Mouse (Mus musculus): ENCODE results near the gene Abl2. TPM values are rescaled to one million over a fixed set of nuclear protein-coding genes. Genes with fewer than 3 reads are reported as not detected.

Abl2 gene
- total and polyA plus RNA-seq, 2 experiments from 2014 or later = 4.5 to 27.1 TPM

GRCm38 (mm10) chr1:156673476-156674194 is 115.0 kb downstream of the Abl2 start:
- ATAC-seq (peak; percentile 21; the same call in 1 of the 2 replicates), DNase-seq (ENCODE audit: low spot score) (no peak)
- Histone ChIP-seq H3K4me2 (ENCODE audit: low read depth, low read length) (peak overlapping the region; percentile 98), H3K4me3 (ENCODE audit: low read length) (peak overlapping the region; percentile 50), H3K27me3 (ENCODE audit: insufficient read depth, low read length) (no peaks in the 10 kb centered on the region), H3K4me1 (ENCODE audit: insufficient read depth, low read length) (no peaks in the 10 kb centered on the region; the same call in 1 of the 2 replicates), H3K9me3 (ENCODE audit: low read length) (no peaks in the 10 kb centered on the region), H3K27ac (no peak overlapping the region), H3K36me3 (ENCODE audit: insufficient read depth, low read length) (peaks cover under 1% of the 10 kb centered on the region; the same call in 1 of the 2 replicates), H3K9ac (replicated peaks; ENCODE audit: low read length) (peak overlapping the region; percentile 43)
- 5% methylated on average over 29 of the region's 29 CpGs for WGBS
- no peak for TF ChIP-seq CTCF (IDR thresholded peaks at IDR 0.05; ENCODE audit: low read depth)

GRCm38 (mm10) chr1:156674195-156675000 is 115.8 kb downstream of the Abl2 start, which contains the start of gene Tor3a:
Gene Tor3a (minus strand): TSS chr1:156674356.
- DNase-seq (ENCODE audit: low spot score) = peak; percentile 69
- 9% methylated on average over 36 of the region's 37 CpGs for WGBS
- peak; percentile 79 for ATAC-seq
- Histone ChIP-seq H3K27ac (peak within 1 kb of the TSS; percentile 15; the same call in 1 of the 2 replicates), H3K4me1 (ENCODE audit: insufficient read depth, low read length) (no peaks in the 10 kb centered on the region; the same call in 1 of the 2 replicates), H3K36me3 (ENCODE audit: insufficient read depth, low read length) (peaks cover 5% of the 10 kb centered on the region; the same call in 1 of the 2 replicates), H3K9me3 (ENCODE audit: low read length) (no peaks in the 10 kb centered on the region), H3K27me3 (ENCODE audit: insufficient read depth, low read length) (no peaks in the 10 kb centered on the region), H3K4me2 (ENCODE audit: low read depth, low read length) (peak within 1 kb of the TSS; percentile 98), H3K9ac (replicated peaks; ENCODE audit: low read length) (peak within 1 kb of the TSS; percentile 43), H3K4me3 (ENCODE audit: low read length) (peak within 1 kb of the TSS; percentile 50)
- no peak for TF ChIP-seq CTCF (IDR thresholded peaks at IDR 0.05; ENCODE audit: low read depth)

- H3K27me3 ChIP-seq (ENCODE audit: insufficient read depth, low read length) = no peaks in the 10 kb centered on the region
- no peak overlapping the region for H3K27ac ChIP-seq
- H3K4me3 ChIP-seq (ENCODE audit: low read length) = no peak overlapping the region
- H3K36me3 ChIP-seq (ENCODE audit: insufficient read depth, low read length) = peaks cover 5% of the 10 kb centered on the region; the same call in 1 of the 2 replicates
- no peaks in the 10 kb centered on the region for H3K9me3 ChIP-seq (ENCODE audit: low read length)
- TF ChIP-seq CTCF (IDR thresholded peaks at IDR 0.05; ENCODE audit: low read depth) = peak; percentile 87
- H3K9ac ChIP-seq (replicated peaks; ENCODE audit: low read length) = no peak overlapping the region
- no peaks in the 10 kb centered on the region; the same call in 1 of the 2 replicates for H3K4me1 ChIP-seq (ENCODE audit: insufficient read depth, low read length)
- ATAC-seq = no peak
- 38% methylated on average over 12 of the region's 12 CpGs for WGBS
- no peak overlapping the region for H3K4me2 ChIP-seq (ENCODE audit: low read depth, low read length)
- peak; percentile 68 for DNase-seq (ENCODE audit: low spot score)
Observed at GRCm38 (mm10) chr1:156676171-156676570, 117.6 kb downstream of the Abl2 start.

GRCm38 (mm10) chr1:156676596-156676995 is 118.0 kb downstream of the Abl2 start:
- DNase-seq (ENCODE audit: low spot score) (no peak), ATAC-seq (no peak)
- Histone ChIP-seq H3K27me3 (ENCODE audit: insufficient read depth, low read length) (no peaks in the 10 kb centered on the region), H3K4me3 (ENCODE audit: low read length) (no peak overlapping the region), H3K4me1 (ENCODE audit: insufficient read depth, low read length) (no peaks in the 10 kb centered on the region; the same call in 1 of the 2 replicates), H3K9me3 (ENCODE audit: low read length) (no peaks in the 10 kb centered on the region), H3K9ac (replicated peaks; ENCODE audit: low read length) (no peak overlapping the region), H3K36me3 (ENCODE audit: insufficient read depth, low read length) (peaks cover 5% of the 10 kb centered on the region; the same call in 1 of the 2 replicates), H3K27ac (no peak overlapping the region), H3K4me2 (ENCODE audit: low read depth, low read length) (no peak overlapping the region)
- 62% methylated on average over 5 of the region's 5 CpGs for WGBS
- TF ChIP-seq CTCF (IDR thresholded peaks at IDR 0.05; ENCODE audit: low read depth) = no peak

GRCm38 (mm10) chr1:156677230-156677629 is 118.6 kb downstream of the Abl2 start:
- Histone ChIP-seq H3K27me3 (ENCODE audit: insufficient read depth, low read length) (no peaks in the 10 kb centered on the region), H3K4me2 (ENCODE audit: low read depth, low read length) (no peak overlapping the region), H3K9me3 (ENCODE audit: low read length) (no peaks in the 10 kb centered on the region), H3K9ac (replicated peaks; ENCODE audit: low read length) (no peak overlapping the region), H3K4me3 (ENCODE audit: low read length) (no peak overlapping the region), H3K36me3 (ENCODE audit: insufficient read depth, low read length) (peaks cover 5% of the 10 kb centered on the region; the same call in 1 of the 2 replicates), H3K27ac (no peak overlapping the region), H3K4me1 (ENCODE audit: insufficient read depth, low read length) (no peaks in the 10 kb centered on the region; the same call in 1 of the 2 replicates)
- DNase-seq (ENCODE audit: low spot score) (no peak), ATAC-seq (no peak)
- WGBS = 80% methylated on average over 3 of the region's 3 CpGs
- TF ChIP-seq CTCF (IDR thresholded peaks at IDR 0.05; ENCODE audit: low read depth) = no peak

- ATAC-seq = no peak
- Histone ChIP-seq H3K9ac (replicated peaks; ENCODE audit: low read length) (no peak overlapping the region), H3K4me2 (ENCODE audit: low read depth, low read length) (no peak overlapping the region), H3K4me3 (ENCODE audit: low read length) (no peak overlapping the region), H3K4me1 (ENCODE audit: insufficient read depth, low read length) (no peaks in the 10 kb centered on the region), H3K27ac (no peak overlapping the region), H3K27me3 (ENCODE audit: insufficient read depth, low read length) (no peaks in the 10 kb centered on the region), H3K36me3 (ENCODE audit: insufficient read depth, low read length) (peaks cover 11% of the 10 kb centered on the region), H3K9me3 (ENCODE audit: low read length) (no peaks in the 10 kb centered on the region)
- DNase-seq (ENCODE audit: low spot score) = no peak
- whole genome bisulfite sequencing = 73% methylated on average over 9 of the region's 9 CpGs
- no peak for TF ChIP-seq CTCF (IDR thresholded peaks at IDR 0.05; ENCODE audit: low read depth)
Observed at GRCm38 (mm10) chr1:156679599-156679998, 121.0 kb downstream of the Abl2 start.

Measured in hindbrain, postnatal 0 days (tissue).